Mouse (Mus musculus) embryo, embryonic 10.5 days (tissue): ENCODE measurements around the gene Henmt1.

Source experiments
- DNase-seq: peaks from one replicate; pipeline ENCODE4 v3.0.0-alpha.2; 2015; ENCODE audit warnings: low spot score

Gene Henmt1

DNA sequence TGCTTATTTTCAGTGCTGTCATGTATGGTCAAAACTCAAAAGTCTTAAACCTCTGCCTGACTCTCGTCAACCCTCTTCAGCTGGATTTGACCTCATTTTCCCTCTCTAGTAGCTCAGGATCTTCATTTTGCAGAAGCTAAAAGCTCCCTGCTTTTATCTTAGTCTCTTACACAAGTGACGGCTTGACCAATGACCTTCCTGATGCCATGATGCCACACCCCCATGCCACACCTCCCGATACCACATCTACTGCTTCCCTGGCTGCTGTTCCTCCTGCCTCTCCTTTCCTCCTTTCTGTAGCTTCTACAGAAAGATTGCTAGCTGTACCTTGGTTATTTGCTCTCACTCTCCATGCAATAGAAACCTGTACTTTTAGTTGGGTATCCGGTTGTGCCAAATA, 58.1 kb downstream of the Henmt1 start:
- no peak for DNase-seq

GRCm38 (mm10) chr3:108999173-108999572, 59.5 kb downstream of the Henmt1 start:
- DNase-seq = no peak

- DNase-seq = no peak
Measured at GRCm38 (mm10) chr3:109005777-109006176, 66.1 kb downstream of the Henmt1 start.

- DNase-seq = no peak
Measured at GRCm38 (mm10) chr3:109008180-109008579, 68.5 kb downstream of the Henmt1 start.
